Mouse (Mus musculus): ENCODE data around the gene Plxna4. TPM values are rescaled to one million over a fixed set of nuclear protein-coding genes. Genes with fewer than 3 reads are reported as not detected.
A peak's percentile ranks its signal among the peaks of the same experiment; 100 is the strongest.

Plxna4 gene
- polyA plus RNA-seq, 1 experiment from 2014 or later, result 3.6 TPM

- no peak overlapping the region for H3K4me2 ChIP-seq
- H3K9ac ChIP-seq (ENCODE audit: low read length), result no peak overlapping the region
- no peaks in the 10 kb centered on the region for H3K36me3 ChIP-seq (ENCODE audit: control insufficient read depth, insufficient read depth, low read length)
- no peak overlapping the region for H3K4me3 ChIP-seq (ENCODE audit: low read depth, low read length)
- no peaks in the 10 kb centered on the region for H3K4me1 ChIP-seq (ENCODE audit: control insufficient read depth, insufficient read depth, low read length)
- no peak for DNase-seq (ENCODE audit: low spot score, missing footprints)
- ATAC-seq (ENCODE audit: low FRiP score), result no peak
- H3K9me3 ChIP-seq (ENCODE audit: control insufficient read depth, low read length), result no peaks in the 10 kb centered on the region
- 89% methylated on average over 5 of the region's 5 CpGs for WGBS
- no peak overlapping the region for H3K27ac ChIP-seq (ENCODE audit: low read depth, low read length)
- no peaks in the 10 kb centered on the region for H3K27me3 ChIP-seq (ENCODE audit: control insufficient read depth, insufficient read depth, low read length)
Measured at GRCm38 (mm10) chr6:32498106-32498505, 89.9 kb downstream of the Plxna4 start.

- ATAC-seq (ENCODE audit: low FRiP score), result no peak
- no peak overlapping the region for H3K4me2 ChIP-seq
- H3K36me3 ChIP-seq (ENCODE audit: control insufficient read depth, insufficient read depth, low read length), result no peaks in the 10 kb centered on the region
- no peak overlapping the region for H3K9ac ChIP-seq (ENCODE audit: low read length)
- DNase-seq (ENCODE audit: low spot score, missing footprints), result no peak
- H3K27me3 ChIP-seq (ENCODE audit: control insufficient read depth, insufficient read depth, low read length), result no peaks in the 10 kb centered on the region
- H3K4me1 ChIP-seq (ENCODE audit: control insufficient read depth, insufficient read depth, low read length), result no peaks in the 10 kb centered on the region
- H3K9me3 ChIP-seq (ENCODE audit: control insufficient read depth, low read length), result no peaks in the 10 kb centered on the region
- WGBS, result 73% methylated on average over 4 of the region's 4 CpGs
- H3K27ac ChIP-seq (ENCODE audit: low read depth, low read length), result no peak overlapping the region
- H3K4me3 ChIP-seq (ENCODE audit: low read depth, low read length), result no peak overlapping the region
Measured at GRCm38 (mm10) chr6:32496109-32496508, 91.9 kb downstream of the Plxna4 start.

- Histone ChIP-seq H3K9me3 (ENCODE audit: control insufficient read depth, low read length) (no peaks in the 10 kb centered on the region), H3K9ac (ENCODE audit: low read length) (no peak overlapping the region), H3K27ac (ENCODE audit: low read depth, low read length) (no peak overlapping the region), H3K4me1 (ENCODE audit: control insufficient read depth, insufficient read depth, low read length) (no peaks in the 10 kb centered on the region), H3K4me2 (no peak overlapping the region), H3K4me3 (ENCODE audit: low read depth, low read length) (no peak overlapping the region), H3K27me3 (ENCODE audit: control insufficient read depth, insufficient read depth, low read length) (no peaks in the 10 kb centered on the region), H3K36me3 (ENCODE audit: control insufficient read depth, insufficient read depth, low read length) (no peaks in the 10 kb centered on the region)
- DNase-seq (ENCODE audit: low spot score, missing footprints), result no peak
- WGBS, result 87% methylated on average over 2 of the region's 2 CpGs
- no peak for ATAC-seq (ENCODE audit: low FRiP score)
Measured at GRCm38 (mm10) chr6:32495532-32495931, 92.5 kb downstream of the Plxna4 start.

GRCm38 (mm10) chr6:32493557-32493956, 94.4 kb downstream of the Plxna4 start:
- Histone ChIP-seq H3K36me3 (ENCODE audit: control insufficient read depth, insufficient read depth, low read length) (no peaks in the 10 kb centered on the region), H3K4me1 (ENCODE audit: control insufficient read depth, insufficient read depth, low read length) (no peaks in the 10 kb centered on the region), H3K27me3 (ENCODE audit: control insufficient read depth, insufficient read depth, low read length) (no peaks in the 10 kb centered on the region), H3K4me3 (ENCODE audit: low read depth, low read length) (no peak overlapping the region), H3K9me3 (ENCODE audit: control insufficient read depth, low read length) (no peaks in the 10 kb centered on the region), H3K9ac (ENCODE audit: low read length) (no peak overlapping the region), H3K4me2 (no peak overlapping the region), H3K27ac (ENCODE audit: low read depth, low read length) (no peak overlapping the region)
- no peak for ATAC-seq (ENCODE audit: low FRiP score)
- DNase-seq (ENCODE audit: low spot score, missing footprints), result no peak
- WGBS, result 52% methylated on average over 5 of the region's 5 CpGs

GRCm38 (mm10) chr6:32487121-32487520, 100.9 kb downstream of the Plxna4 start:
- no peak for DNase-seq (ENCODE audit: low spot score, missing footprints)
- 77% methylated on average over 3 of the region's 3 CpGs for WGBS
- no peaks in the 10 kb centered on the region for H3K36me3 ChIP-seq (ENCODE audit: control insufficient read depth, insufficient read depth, low read length)
- no peak overlapping the region for H3K4me2 ChIP-seq
- H3K4me1 ChIP-seq (ENCODE audit: control insufficient read depth, insufficient read depth, low read length), result no peaks in the 10 kb centered on the region
- no peak for ATAC-seq (ENCODE audit: low FRiP score)
- no peaks in the 10 kb centered on the region for H3K27me3 ChIP-seq (ENCODE audit: control insufficient read depth, insufficient read depth, low read length)
- no peak overlapping the region for H3K27ac ChIP-seq (ENCODE audit: low read depth, low read length)
- H3K9me3 ChIP-seq (ENCODE audit: control insufficient read depth, low read length), result no peaks in the 10 kb centered on the region
- H3K4me3 ChIP-seq (ENCODE audit: low read depth, low read length), result no peak overlapping the region
- H3K9ac ChIP-seq (ENCODE audit: low read length), result no peak overlapping the region

GRCm38 (mm10) chr6:32482469-32482868, 105.5 kb downstream of the Plxna4 start:
- no peak overlapping the region for H3K9ac ChIP-seq (ENCODE audit: low read length)
- no peak for ATAC-seq (ENCODE audit: low FRiP score)
- no peaks in the 10 kb centered on the region for H3K9me3 ChIP-seq (ENCODE audit: control insufficient read depth, low read length)
- no peak for DNase-seq (ENCODE audit: low spot score, missing footprints)
- no peaks in the 10 kb centered on the region for H3K36me3 ChIP-seq (ENCODE audit: control insufficient read depth, insufficient read depth, low read length)
- no peaks in the 10 kb centered on the region for H3K4me1 ChIP-seq (ENCODE audit: control insufficient read depth, insufficient read depth, low read length)
- 49% methylated on average over 4 of the region's 4 CpGs for WGBS
- no peaks in the 10 kb centered on the region for H3K27me3 ChIP-seq (ENCODE audit: control insufficient read depth, insufficient read depth, low read length)
- no peak overlapping the region for H3K27ac ChIP-seq (ENCODE audit: low read depth, low read length)
- no peak overlapping the region for H3K4me3 ChIP-seq (ENCODE audit: low read depth, low read length)
- H3K4me2 ChIP-seq, result no peak overlapping the region

- 81% methylated on average over 1 of the region's 1 CpGs for WGBS
- DNase-seq (ENCODE audit: low spot score, missing footprints) (no peak), ATAC-seq (ENCODE audit: low FRiP score) (no peak)
- Histone ChIP-seq H3K9ac (ENCODE audit: low read length) (no peak overlapping the region), H3K27me3 (ENCODE audit: control insufficient read depth, insufficient read depth, low read length) (no peaks in the 10 kb centered on the region), H3K9me3 (ENCODE audit: control insufficient read depth, low read length) (no peaks in the 10 kb centered on the region), H3K4me1 (ENCODE audit: control insufficient read depth, insufficient read depth, low read length) (no peaks in the 10 kb centered on the region), H3K36me3 (ENCODE audit: control insufficient read depth, insufficient read depth, low read length) (no peaks in the 10 kb centered on the region), H3K4me2 (no peak overlapping the region), H3K27ac (ENCODE audit: low read depth, low read length) (no peak overlapping the region), H3K4me3 (ENCODE audit: low read depth, low read length) (no peak overlapping the region)
Measured at GRCm38 (mm10) chr6:32480741-32481140, 107.3 kb downstream of the Plxna4 start.

- no peak overlapping the region for H3K9ac ChIP-seq (ENCODE audit: low read length)
- H3K4me1 ChIP-seq (ENCODE audit: control insufficient read depth, insufficient read depth, low read length), result no peaks in the 10 kb centered on the region
- DNase-seq (ENCODE audit: low spot score, missing footprints) (no peak), ATAC-seq (ENCODE audit: low FRiP score) (no peak)
- no peaks in the 10 kb centered on the region for H3K9me3 ChIP-seq (ENCODE audit: control insufficient read depth, low read length)
- no peak overlapping the region for H3K27ac ChIP-seq (ENCODE audit: low read depth, low read length)
- H3K4me2 ChIP-seq, result no peak overlapping the region
- WGBS, result 85% methylated on average over 2 of the region's 2 CpGs
- H3K27me3 ChIP-seq (ENCODE audit: control insufficient read depth, insufficient read depth, low read length), result no peaks in the 10 kb centered on the region
- no peaks in the 10 kb centered on the region for H3K36me3 ChIP-seq (ENCODE audit: control insufficient read depth, insufficient read depth, low read length)
- H3K4me3 ChIP-seq (ENCODE audit: low read depth, low read length), result no peak overlapping the region
Measured at GRCm38 (mm10) chr6:32479765-32480164, 108.2 kb downstream of the Plxna4 start.

- ATAC-seq (ENCODE audit: low FRiP score) (0 out of 2 replicates have a peak, but pooled peaks have one; percentile 24), DNase-seq (ENCODE audit: low spot score, missing footprints) (no peak)
- Histone ChIP-seq H3K36me3 (ENCODE audit: control insufficient read depth, insufficient read depth, low read length) (no peaks in the 10 kb centered on the region), H3K4me1 (ENCODE audit: control insufficient read depth, insufficient read depth, low read length) (no peaks in the 10 kb centered on the region), H3K9ac (ENCODE audit: low read length) (no peak overlapping the region), H3K27ac (ENCODE audit: low read depth, low read length) (no peak overlapping the region), H3K4me2 (no peak overlapping the region), H3K4me3 (ENCODE audit: low read depth, low read length) (no peak overlapping the region), H3K27me3 (ENCODE audit: control insufficient read depth, insufficient read depth, low read length) (no peaks in the 10 kb centered on the region), H3K9me3 (ENCODE audit: control insufficient read depth, low read length) (no peaks in the 10 kb centered on the region)
- 50% methylated on average over 2 of the region's 2 CpGs for WGBS
Measured at GRCm38 (mm10) chr6:32479193-32479758, 108.7 kb downstream of the Plxna4 start.

Data from midbrain, embryonic 11.5 days (tissue).